10 mouse cellular contexts compared by ENCODE assay signal in the genomic region with DNA sequence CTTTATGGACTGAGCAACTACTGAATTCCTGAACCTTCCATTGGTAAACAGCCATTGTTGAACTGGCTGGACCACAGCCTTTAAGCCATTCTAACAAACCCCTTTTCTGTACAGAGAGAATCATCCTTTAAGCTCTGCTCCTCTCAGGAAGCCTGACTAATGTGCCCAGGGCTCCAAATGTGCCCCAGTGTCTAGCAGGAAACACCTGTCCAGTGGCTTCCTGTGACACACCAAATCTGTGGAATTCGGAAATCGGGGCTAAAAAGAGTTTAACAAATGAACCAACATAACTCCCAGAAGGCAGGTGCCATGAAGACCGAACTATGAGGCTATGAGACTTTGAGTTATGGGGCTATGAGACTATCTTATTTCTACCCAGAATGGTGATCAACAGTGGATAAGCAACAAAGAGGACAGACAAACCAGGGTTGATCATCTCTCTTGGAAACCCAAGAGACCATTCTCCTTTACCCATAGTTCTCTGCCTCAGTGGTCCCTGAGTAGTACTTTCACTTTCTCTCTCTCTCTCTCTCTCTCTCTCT. TPM values are rescaled to one million over a fixed set of nuclear protein-coding genes. Genes with fewer than 3 reads are reported as not detected.
A peak's percentile ranks its signal among the peaks of the same experiment; 100 is the strongest.
DNase-seq lines count a peak whose midpoint lies in the region; ATAC-seq and TF ChIP-seq lines count a peak whose summit lies in the region.
"Had no signal": no experiment of that assay in that cellular context is flagged by ENCODE, and none has a peak within 500 bp of the region (broad histone marks: within the 10 kb centered on the region; RNA-seq: fewer than 3 reads in every experiment).

No protein-coding gene starts in this region.

- ATAC-seq in kidney, embryonic 14.5 days (ENCODE audit: low FRiP score, low TSS enrichment) = no peak
- ATAC-seq in heart, embryonic 14.5 days (ENCODE audit: insufficient number of reproducible peaks, insufficient read depth, low FRiP score, low read depth) = no peak
- ATAC-seq in limb, embryonic 13.5 days (ENCODE audit: low FRiP score, low read depth) = no peak

- H3K4me2 ChIP-seq in kidney, embryonic 14.5 days (replicated peaks; ENCODE audit: low read depth, low read length) = no peak overlapping the region
- peak overlapping the region; percentile 19; the same call in 1 of the 2 replicates for H3K4me2 ChIP-seq in heart, embryonic 14.5 days (ENCODE audit: low read length)
- H3K4me2 ChIP-seq in limb, embryonic 13.5 days (replicated peaks) = 0 out of 2 replicates have a peak overlapping the region, but pooled peaks have one; percentile 9
- H3K4me2 ChIP-seq: embryonic facial prominence, embryonic 12.5 days had no signal

- H3K36me3 ChIP-seq in kidney, embryonic 14.5 days (ENCODE audit: control insufficient read depth, insufficient read depth, low read length) = 0 out of 2 replicates have a peak, but pooled peaks cover 2% of the 10 kb centered on the region
- H3K36me3 ChIP-seq in heart, embryonic 14.5 days (ENCODE audit: control insufficient read depth, insufficient read depth, low read length) = 0 out of 2 replicates have a peak, but pooled peaks cover 3% of the 10 kb centered on the region
- H3K36me3 ChIP-seq in limb, embryonic 13.5 days = peaks cover 31% of the 10 kb centered on the region

- H3K9me3 ChIP-seq in kidney, embryonic 14.5 days (ENCODE audit: control insufficient read depth, low read length) = no peaks in the 10 kb centered on the region
- no peaks in the 10 kb centered on the region for H3K9me3 ChIP-seq in heart, embryonic 14.5 days (ENCODE audit: control insufficient read depth, low read length)
- no peaks in the 10 kb centered on the region for H3K9me3 ChIP-seq in limb, embryonic 13.5 days
- H3K9me3 ChIP-seq: embryonic facial prominence, embryonic 12.5 days had no signal

- DNase-seq in kidney, adult 11 months = peak; percentile 61
- no peak for DNase-seq in urinary bladder, postnatal 36 days (ENCODE audit: low spot score in 2 of 2)
- DNase-seq in urinary bladder, postnatal 4 days (ENCODE audit: low spot score in 2 of 2) = no peak
- no peak for DNase-seq in thymus, postnatal 4 days
- DNase-seq: gastrocnemius, postnatal 10 days had no signal

- H3K27ac ChIP-seq in kidney, embryonic 14.5 days (ENCODE audit: low read depth, low read length) = no peak overlapping the region
- peak overlapping the region; percentile 66 for H3K27ac ChIP-seq in bone marrow macrophage, adult 2 months (ENCODE audit: insufficient read depth, low read depth, low read length)
- peak overlapping the region in 1 of 2 experiments; percentile 48; a peak in 2 of 4 replicates for H3K27ac ChIP-seq in heart, embryonic 14.5 days (replicated peaks in 1 of 2; ENCODE audit: control insufficient read depth in 1 of 2, insufficient read depth in 1 of 2, low read depth in 2 of 2, low read length in 2 of 2)
- H3K27ac ChIP-seq in limb, embryonic 13.5 days = no peak overlapping the region; the same call in 1 of the 2 replicates
- H3K27ac ChIP-seq: embryonic facial prominence, embryonic 12.5 days had no signal

- H3K27me3 ChIP-seq in kidney, embryonic 14.5 days (ENCODE audit: control insufficient read depth, insufficient read depth, low read length) = no peaks in the 10 kb centered on the region
- H3K27me3 ChIP-seq in heart, embryonic 14.5 days (ENCODE audit: control insufficient read depth, insufficient read depth, low read length) = no peaks in the 10 kb centered on the region
- no peaks in the 10 kb centered on the region for H3K27me3 ChIP-seq in limb, embryonic 13.5 days
- H3K27me3 ChIP-seq: embryonic facial prominence, embryonic 12.5 days had no signal

- H3K4me3 ChIP-seq in kidney, embryonic 14.5 days (ENCODE audit: low read length) = no peak overlapping the region
- H3K4me3 ChIP-seq in bone marrow macrophage, adult 2 months (ENCODE audit: insufficient read depth, low read length) = peak overlapping the region; percentile 32
- no peak overlapping the region for H3K4me3 ChIP-seq in heart, embryonic 14.5 days (ENCODE audit: control insufficient read depth in 1 of 2, insufficient read depth in 1 of 2, low read depth in 1 of 2, low read length in 2 of 2)
- H3K4me3 ChIP-seq in limb, embryonic 13.5 days = no peak overlapping the region
- H3K4me3 ChIP-seq: embryonic facial prominence, embryonic 12.5 days had no signal

- H3K4me1 ChIP-seq in kidney, embryonic 14.5 days (ENCODE audit: control insufficient read depth, insufficient read depth, low read length) = peaks cover 39% of the 10 kb centered on the region
- peaks cover 45% of the 10 kb centered on the region for H3K4me1 ChIP-seq in bone marrow macrophage, adult 2 months (ENCODE audit: control insufficient read depth, insufficient read depth, low read length)
- peaks cover 19 to 31% of the 10 kb centered on the region in 2 experiments for H3K4me1 ChIP-seq in heart, embryonic 14.5 days (ENCODE audit: control insufficient read depth in 2 of 2, insufficient read depth in 2 of 2, low read length in 2 of 2)
- H3K4me1 ChIP-seq in limb, embryonic 13.5 days = peaks cover 51% of the 10 kb centered on the region

- TF ChIP-seq POLR2A in bone marrow macrophage, adult 2 months (IDR thresholded peaks at IDR 0.05; ENCODE audit: borderline replicate concordance, low read depth, low read length) = no peak

- H3K9ac ChIP-seq in kidney, embryonic 14.5 days (ENCODE audit: low read depth, low read length) = no peak overlapping the region
- no peak overlapping the region for H3K9ac ChIP-seq in heart, embryonic 14.5 days (ENCODE audit: low read length)
- no peak overlapping the region for H3K9ac ChIP-seq in limb, embryonic 13.5 days
- H3K9ac ChIP-seq: embryonic facial prominence, embryonic 12.5 days had no signal

- TF ChIP-seq CTCF in bone marrow macrophage, adult 2 months (IDR thresholded peaks at IDR 0.05; ENCODE audit: low read depth, low read length) = no peak

- WGBS in kidney, embryonic 14.5 days = 62% methylated on average over 3 of the region's 3 CpGs
- 80% methylated on average over 3 of the region's 3 CpGs for WGBS in heart, embryonic 14.5 days
- 72% methylated on average over 3 of the region's 3 CpGs for WGBS in limb, embryonic 13.5 days

RNA-seq across cellular contexts. Expression of a gene that starts 4.0 kb away (rescaled TPM):
- polyA plus RNA-seq in kidney, embryonic 14.5 days (2014; fragmentation: Nextera tagmentation; extraction: Ambion mirVana) = 6.7 and 14.3 TPM in 2 replicates
- 93.0 and 99.5 TPM in 2 replicates for polyA plus RNA-seq in bone marrow macrophage, adult 2 months (2012; ENCODE audit: insufficient read depth, insufficient read length, missing spikeins)
- 13.0 and 13.5 TPM in 2 replicates for polyA plus RNA-seq in heart, embryonic 14.5 days (2014; fragmentation: Nextera tagmentation; extraction: Ambion mirVana)
- polyA plus RNA-seq in limb, embryonic 13.5 days (2015; fragmentation: Nextera tagmentation; extraction: Ambion mirVana) = 53.2 and 57.8 TPM in 2 replicates
